Mouse (Mus musculus): ENCODE data around the gene Morc2a. TPM values are rescaled to one million over a fixed set of nuclear protein-coding genes. Genes with fewer than 3 reads are reported as not detected.
"Not testable (repeated sequence)": the region's sequence is repeated elsewhere in the genome, so short reads cannot be mapped to it uniquely, and the experiment has no call there.

Gene Morc2a
- 21.8 and 22.6 TPM in 2 replicates for polyA plus RNA-seq (2012; rRNA removed)

- DNase-seq: peak; percentile 95
- H3K27ac ChIP-seq (ENCODE audit: control insufficient read depth, insufficient read depth, low read length): peak within 1 kb of the TSS; percentile 37
- peaks cover 6% of the 10 kb centered on the region for H3K4me1 ChIP-seq (replicated peaks; ENCODE audit: control insufficient read depth, insufficient read depth, low read length)
- no peaks in the 10 kb centered on the region for H3K27me3 ChIP-seq (ENCODE audit: control insufficient read depth, insufficient read depth, low read length)
- peak; percentile 55 for TF ChIP-seq CTCF (IDR thresholded peaks at IDR 0.05; ENCODE audit: borderline replicate concordance, control insufficient read depth, extremely low read depth, insufficient read depth, low read length, poor library complexity)
- TF ChIP-seq POLR2A (IDR thresholded peaks at IDR 0.05; ENCODE audit: control insufficient read depth, extremely low read depth, insufficient read depth, low read length, poor library complexity): peak; percentile 95
- 3% methylated on average over 81 of the region's 81 CpGs for WGBS
- H3K4me3 ChIP-seq (ENCODE audit: control insufficient read depth, insufficient read depth, low read length): peak within 1 kb of the TSS; percentile 71
- H3K36me3 ChIP-seq (ENCODE audit: control insufficient read depth, insufficient read depth, low read length): peaks cover 16% of the 10 kb centered on the region
Measured at GRCm38 (mm10) chr11:3648964-3649841, at the start of gene Morc2a. Gene Morc2a, plus strand, starts transcription at chr11:3649191.

GRCm38 (mm10) chr11:3601966-3602365 is 47.0 kb upstream of the Morc2a start:
- H3K27ac ChIP-seq (ENCODE audit: control insufficient read depth, insufficient read depth, low read length); H3K4me3 ChIP-seq (ENCODE audit: control insufficient read depth, insufficient read depth, low read length); H3K36me3 ChIP-seq (ENCODE audit: control insufficient read depth, insufficient read depth, low read length); H3K27me3 ChIP-seq (ENCODE audit: control insufficient read depth, insufficient read depth, low read length); H3K4me1 ChIP-seq (replicated peaks; ENCODE audit: control insufficient read depth, insufficient read depth, low read length); DNase-seq: not testable (repeated sequence)
- 47% methylated on average over 1 of the region's 1 CpGs for WGBS

- 77% methylated on average over 2 of the region's 2 CpGs for WGBS
- H3K4me1 ChIP-seq (replicated peaks; ENCODE audit: control insufficient read depth, insufficient read depth, low read length); H3K4me3 ChIP-seq (ENCODE audit: control insufficient read depth, insufficient read depth, low read length); H3K27me3 ChIP-seq (ENCODE audit: control insufficient read depth, insufficient read depth, low read length); H3K36me3 ChIP-seq (ENCODE audit: control insufficient read depth, insufficient read depth, low read length); H3K27ac ChIP-seq (ENCODE audit: control insufficient read depth, insufficient read depth, low read length): not testable (repeated sequence)
- DNase-seq: peak; percentile 7
Measured at GRCm38 (mm10) chr11:3602687-3603086, 46.3 kb upstream of the Morc2a start.

GRCm38 (mm10) chr11:3606456-3606855 is 42.5 kb upstream of the Morc2a start:
- no peak for DNase-seq
- no peak overlapping the region for H3K27ac ChIP-seq (ENCODE audit: control insufficient read depth, insufficient read depth, low read length)
- no peaks in the 10 kb centered on the region for H3K27me3 ChIP-seq (ENCODE audit: control insufficient read depth, insufficient read depth, low read length)
- H3K4me3 ChIP-seq (ENCODE audit: control insufficient read depth, insufficient read depth, low read length): no peak overlapping the region
- H3K4me1 ChIP-seq (replicated peaks; ENCODE audit: control insufficient read depth, insufficient read depth, low read length): peaks cover 9% of the 10 kb centered on the region
- no peaks in the 10 kb centered on the region for H3K36me3 ChIP-seq (ENCODE audit: control insufficient read depth, insufficient read depth, low read length)
- TF ChIP-seq CTCF (IDR thresholded peaks at IDR 0.05; ENCODE audit: borderline replicate concordance, control insufficient read depth, extremely low read depth, insufficient read depth, low read length, poor library complexity): no peak
- TF ChIP-seq POLR2A (IDR thresholded peaks at IDR 0.05; ENCODE audit: control insufficient read depth, extremely low read depth, insufficient read depth, low read length, poor library complexity): no peak
- 91% methylated on average over 5 of the region's 5 CpGs for WGBS

GRCm38 (mm10) chr11:3615576-3615975 is 33.4 kb upstream of the Morc2a start:
- H3K27me3 ChIP-seq (ENCODE audit: control insufficient read depth, insufficient read depth, low read length): no peaks in the 10 kb centered on the region
- no peak for TF ChIP-seq CTCF (IDR thresholded peaks at IDR 0.05; ENCODE audit: borderline replicate concordance, control insufficient read depth, extremely low read depth, insufficient read depth, low read length, poor library complexity)
- TF ChIP-seq POLR2A (IDR thresholded peaks at IDR 0.05; ENCODE audit: control insufficient read depth, extremely low read depth, insufficient read depth, low read length, poor library complexity): no peak
- H3K4me1 ChIP-seq (replicated peaks; ENCODE audit: control insufficient read depth, insufficient read depth, low read length): no peaks in the 10 kb centered on the region
- H3K27ac ChIP-seq (ENCODE audit: control insufficient read depth, insufficient read depth, low read length): no peak overlapping the region
- 92% methylated on average over 4 of the region's 4 CpGs for WGBS
- no peak overlapping the region for H3K4me3 ChIP-seq (ENCODE audit: control insufficient read depth, insufficient read depth, low read length)
- no peaks in the 10 kb centered on the region for H3K36me3 ChIP-seq (ENCODE audit: control insufficient read depth, insufficient read depth, low read length)
- no peak for DNase-seq

- Histone ChIP-seq H3K4me1 (replicated peaks; ENCODE audit: control insufficient read depth, insufficient read depth, low read length) (no peaks in the 10 kb centered on the region), H3K36me3 (ENCODE audit: control insufficient read depth, insufficient read depth, low read length) (no peaks in the 10 kb centered on the region), H3K4me3 (ENCODE audit: control insufficient read depth, insufficient read depth, low read length) (no peak overlapping the region), H3K27me3 (ENCODE audit: control insufficient read depth, insufficient read depth, low read length) (no peaks in the 10 kb centered on the region), H3K27ac (ENCODE audit: control insufficient read depth, insufficient read depth, low read length) (no peak overlapping the region)
- DNase-seq: no peak
- WGBS: 93% methylated on average over 5 of the region's 5 CpGs
- TF ChIP-seq POLR2A (IDR thresholded peaks at IDR 0.05; ENCODE audit: control insufficient read depth, extremely low read depth, insufficient read depth, low read length, poor library complexity) (no peak), CTCF (IDR thresholded peaks at IDR 0.05; ENCODE audit: borderline replicate concordance, control insufficient read depth, extremely low read depth, insufficient read depth, low read length, poor library complexity) (no peak)
Measured at GRCm38 (mm10) chr11:3622826-3623225, 26.2 kb upstream of the Morc2a start.
